Mouse (Mus musculus) midbrain, embryonic 13.5 days (tissue): ENCODE data around the gene Reg2. TPM values are rescaled to one million over a fixed set of nuclear protein-coding genes. Genes with fewer than 3 reads are reported as not detected.
"Not testable (repeated sequence)": the region's sequence is repeated elsewhere in the genome, so short reads cannot be mapped to it uniquely, and the experiment has no call there.

Experiments
- ATAC-seq: fragments of 200-750 bp; cut with Nextera tagmentation; 2 replicates; pipeline ENCODE4 v1.8.0; 2017; ENCODE audit warnings: mild to moderate bottlenecking, moderate TSS enrichment, moderate library complexity
- H3K27ac ChIP-seq: fragments of 300-500 bp; sonication (generic); 2 replicates; pipeline ENCODE4 v1.5.1; 2015; ENCODE audit warnings: inconsistent platforms, mild to moderate bottlenecking, moderate library complexity
- H3K27me3 ChIP-seq: fragments of 300-500 bp; sonication (generic); 2 replicates; pipeline ENCODE4 v1.6.1; 2015; ENCODE audit warnings: mild to moderate bottlenecking, inconsistent platforms
- H3K36me3 ChIP-seq: fragments of 300-500 bp; sonication (generic); 2 replicates; pipeline ENCODE4 v1.6.1; 2015; ENCODE audit warnings: mild to moderate bottlenecking, inconsistent platforms
- H3K4me1 ChIP-seq: fragments of 300-500 bp; sonication (generic); replicated peaks from 2 replicates; pipeline ENCODE4 v1.6.1; 2015; ENCODE audit warnings: inconsistent platforms
- H3K4me2 ChIP-seq: fragments of 300-500 bp; sonication (generic); replicated peaks from 2 replicates; pipeline ENCODE4 v1.6.1; 2015; ENCODE audit warnings: moderate library complexity, mild to moderate bottlenecking, inconsistent platforms
- H3K4me3 ChIP-seq: fragments of 300-500 bp; sonication (generic); replicated peaks from 2 replicates; pipeline ENCODE4 v1.5.1; 2015; ENCODE audit warnings: mild to moderate bottlenecking, inconsistent platforms
- H3K9ac ChIP-seq: fragments of 300-500 bp; sonication (generic); replicated peaks from 2 replicates; pipeline ENCODE4 v1.6.1; 2015; ENCODE audit warnings: mild to moderate bottlenecking, inconsistent platforms
- H3K9me3 ChIP-seq: fragments of 300-500 bp; sonication (generic); 2 replicates; pipeline ENCODE4 v1.6.1; 2016; ENCODE audit warnings: mild to moderate bottlenecking, inconsistent platforms
- WGBS: fragments of 180-500 bp; shearing (Covaris S2); methylation state at CpG from one replicate; pipeline ENCODE4 v1.1.7; 2015; 5-methylcytosine and 5-hydroxymethylcytosine counted together
- polyA plus RNA-seq: library from polyadenylated mRNA; unstranded; fragments of >200 nt; fragmentation: Nextera tagmentation; extraction: Ambion mirVana; gene quantifications from 2 replicates; pipeline ENCODE4 v1.2.1, GENCODE M21; 2015

Gene Reg2
- polyA plus RNA-seq: not detected in 2 replicates

- WGBS: 99% methylated on average over 4 of the region's 17 CpGs
- H3K4me3 ChIP-seq, H3K4me2 ChIP-seq, H3K36me3 ChIP-seq, H3K27me3 ChIP-seq, H3K9ac ChIP-seq, H3K27ac ChIP-seq, ATAC-seq, H3K9me3 ChIP-seq, H3K4me1 ChIP-seq: not testable (repeated sequence)
Measured at GRCm38 (mm10) chr6:78395323-78395722, at the start of gene Reg2. Gene Reg2 (plus strand): TSS chr6:78395623.

GRCm38 (mm10) chr6:78361971-78362563 lies 33.4 kb upstream of the Reg2 start:
- Histone ChIP-seq H3K9ac (no peak overlapping the region), H3K4me1 (no peaks in the 10 kb centered on the region), H3K27me3 (no peaks in the 10 kb centered on the region), H3K27ac (no peak overlapping the region), H3K4me3 (no peak overlapping the region), H3K4me2 (no peak overlapping the region), H3K36me3 (no peaks in the 10 kb centered on the region), H3K9me3 (no peaks in the 10 kb centered on the region)
- ATAC-seq: no peak
- WGBS: 78% methylated on average over 2 of the region's 2 CpGs

GRCm38 (mm10) chr6:78370357-78370756 lies 25.1 kb upstream of the Reg2 start, which contains the start of gene Reg3b:
Gene Reg3b (plus strand): TSS chr6:78370657.
- Histone ChIP-seq H3K27ac (no peak within 1 kb of the TSS), H3K4me2 (no peak within 1 kb of the TSS), H3K27me3 (no peaks in the 10 kb centered on the region), H3K9ac (no peak within 1 kb of the TSS), H3K4me3 (no peak within 1 kb of the TSS), H3K36me3 (no peaks in the 10 kb centered on the region), H3K4me1 (no peaks in the 10 kb centered on the region), H3K9me3 (no peaks in the 10 kb centered on the region)
- whole genome bisulfite sequencing: 99% methylated on average over 2 of the region's 2 CpGs
- ATAC-seq: no peak

GRCm38 (mm10) chr6:78378765-78379164 lies 16.7 kb upstream of the Reg2 start, which contains the start of gene Reg3d:
Gene Reg3d (minus strand): TSS chr6:78378865.
- ATAC-seq: no peak
- H3K9me3 ChIP-seq: no peaks in the 10 kb centered on the region
- H3K36me3 ChIP-seq: no peaks in the 10 kb centered on the region
- 87% methylated on average over 2 of the region's 2 CpGs for WGBS
- H3K4me1 ChIP-seq: no peaks in the 10 kb centered on the region
- H3K27me3 ChIP-seq: no peaks in the 10 kb centered on the region
- H3K4me3 ChIP-seq: no peak within 1 kb of the TSS
- no peak within 1 kb of the TSS for H3K4me2 ChIP-seq
- H3K27ac ChIP-seq: no peak within 1 kb of the TSS
- no peak within 1 kb of the TSS for H3K9ac ChIP-seq

- Histone ChIP-seq H3K4me1 (no peaks in the 10 kb centered on the region), H3K27me3 (no peaks in the 10 kb centered on the region), H3K9me3 (no peaks in the 10 kb centered on the region), H3K27ac (no peak within 1 kb of the TSS), H3K36me3 (no peaks in the 10 kb centered on the region), H3K9ac (no peak within 1 kb of the TSS), H3K4me3 (no peak within 1 kb of the TSS), H3K4me2 (no peak within 1 kb of the TSS)
- ATAC-seq: no peak
Measured at GRCm38 (mm10) chr6:78380409-78380808, 15.0 kb upstream of the Reg2 start, which contains the start of gene Reg3a. Gene Reg3a (plus strand): TSS chr6:78380709.

GRCm38 (mm10) chr6:78385609-78386008 lies 9.8 kb upstream of the Reg2 start:
- no peaks in the 10 kb centered on the region for H3K4me1 ChIP-seq
- no peak for ATAC-seq
- H3K9ac ChIP-seq: no peak overlapping the region
- WGBS: 77% methylated on average over 3 of the region's 3 CpGs
- H3K27ac ChIP-seq: no peak overlapping the region
- no peak overlapping the region for H3K4me2 ChIP-seq
- no peaks in the 10 kb centered on the region for H3K9me3 ChIP-seq
- H3K36me3 ChIP-seq: no peaks in the 10 kb centered on the region
- no peak overlapping the region for H3K4me3 ChIP-seq
- no peaks in the 10 kb centered on the region for H3K27me3 ChIP-seq

- not testable (repeated sequence) for H3K4me2 ChIP-seq, H3K9ac ChIP-seq, H3K27ac ChIP-seq, H3K9me3 ChIP-seq, H3K27me3 ChIP-seq, H3K36me3 ChIP-seq, H3K4me1 ChIP-seq, H3K4me3 ChIP-seq, ATAC-seq
Measured at GRCm38 (mm10) chr6:78422411-78422810, 27.0 kb downstream of the Reg2 start, which contains the start of gene Reg1. Gene Reg1 (plus strand): TSS chr6:78422711.

- no peaks in the 10 kb centered on the region for H3K9me3 ChIP-seq
- H3K36me3 ChIP-seq: no peaks in the 10 kb centered on the region
- no peak overlapping the region for H3K4me2 ChIP-seq
- no peak overlapping the region for H3K4me3 ChIP-seq
- ATAC-seq: no peak
- no peaks in the 10 kb centered on the region for H3K4me1 ChIP-seq
- 89% methylated on average over 3 of the region's 3 CpGs for WGBS
- H3K27me3 ChIP-seq: no peaks in the 10 kb centered on the region
- H3K9ac ChIP-seq: no peak overlapping the region
- no peak overlapping the region for H3K27ac ChIP-seq
Measured at GRCm38 (mm10) chr6:78425497-78425896, 30.1 kb downstream of the Reg2 start.

- WGBS: 61% methylated on average over 1 of the region's 1 CpGs
- Histone ChIP-seq H3K4me2 (no peak overlapping the region), H3K27ac (no peak overlapping the region), H3K4me1 (no peaks in the 10 kb centered on the region), H3K9me3 (no peaks in the 10 kb centered on the region), H3K27me3 (no peaks in the 10 kb centered on the region), H3K4me3 (no peak overlapping the region), H3K9ac (no peak overlapping the region), H3K36me3 (no peaks in the 10 kb centered on the region)
- ATAC-seq: no peak
Measured at GRCm38 (mm10) chr6:78447202-78447601, 51.8 kb downstream of the Reg2 start.

GRCm38 (mm10) chr6:78448409-78448808 lies 53.0 kb downstream of the Reg2 start:
- Histone ChIP-seq H3K36me3 (no peaks in the 10 kb centered on the region), H3K4me2 (no peak overlapping the region), H3K27ac (no peak overlapping the region), H3K9ac (no peak overlapping the region), H3K4me1 (no peaks in the 10 kb centered on the region), H3K27me3 (no peaks in the 10 kb centered on the region), H3K4me3 (no peak overlapping the region), H3K9me3 (no peaks in the 10 kb centered on the region)
- no peak for ATAC-seq

- WGBS: 90% methylated on average over 2 of the region's 2 CpGs
- Histone ChIP-seq H3K9ac (no peak overlapping the region), H3K9me3 (no peaks in the 10 kb centered on the region), H3K27me3 (no peaks in the 10 kb centered on the region), H3K4me2 (no peak overlapping the region), H3K36me3 (no peaks in the 10 kb centered on the region), H3K4me3 (no peak overlapping the region), H3K27ac (no peak overlapping the region), H3K4me1 (no peaks in the 10 kb centered on the region)
- no peak for ATAC-seq
Measured at GRCm38 (mm10) chr6:78452804-78453203, 57.4 kb downstream of the Reg2 start.
